Mouse (Mus musculus): ENCODE data around the gene Efcab3.

DNA sequence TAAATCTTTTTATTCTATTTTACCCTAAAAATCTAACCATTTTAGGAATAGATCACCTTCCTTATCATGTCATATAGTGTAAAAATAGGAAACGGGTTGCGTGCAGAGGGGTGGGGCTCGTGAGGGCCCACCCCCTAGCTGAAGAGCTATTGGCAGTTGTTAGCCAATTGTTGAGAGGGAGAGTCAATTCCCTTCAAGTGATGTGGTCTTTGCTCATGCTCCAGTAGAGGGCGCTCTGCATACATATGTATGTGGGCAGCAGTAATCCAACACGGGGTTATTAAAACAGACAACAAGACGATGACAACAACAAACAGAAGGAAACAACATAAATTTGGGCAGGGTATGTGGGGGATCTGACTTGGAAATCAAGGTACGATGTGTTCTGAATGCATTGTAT is 42.3 kb upstream of the Efcab3 start:
- TF ChIP-seq POLR2A (IDR thresholded peaks at IDR 0.05; ENCODE audit: control insufficient read depth, extremely low read depth, insufficient read depth, low read length, poor library complexity) (no peak), CTCF (IDR thresholded peaks at IDR 0.05; ENCODE audit: borderline replicate concordance, control insufficient read depth, extremely low read depth, insufficient read depth, low read length, poor library complexity) (no peak)

Data from thymus, adult 2 months (tissue).